Mouse (Mus musculus) limb, embryonic 12.5 days (tissue): Measurements from ENCODE around the gene Ddt. TPM values are rescaled to one million over a fixed set of nuclear protein-coding genes. Genes with fewer than 3 reads are reported as not detected.
"Not testable (repeated sequence)": the region's sequence is repeated elsewhere in the genome, so short reads cannot be mapped to it uniquely, and the experiment has no call there.

ENCODE experiments used
- ATAC-seq: fragments of 200-750 bp; cut with Nextera tagmentation; 2 replicates; pipeline ENCODE4 v1.8.0; 2017; ENCODE audit warnings: low read depth, moderate TSS enrichment; ENCODE audit not compliant: insufficient number of reproducible peaks, insufficient read depth, low FRiP score, low TSS enrichment
- H3K27ac ChIP-seq: fragments of 300-500 bp; sonication (generic); 2 replicates; pipeline ENCODE4 v1.5.1; 2016; ENCODE audit warnings: mild to moderate bottlenecking, moderate library complexity
- H3K27me3 ChIP-seq: fragments of 300-500 bp; sonication (generic); 2 replicates; pipeline ENCODE4 v1.6.1; 2016; ENCODE audit warnings: mild to moderate bottlenecking, moderate library complexity
- H3K36me3 ChIP-seq: fragments of 300-500 bp; sonication (generic); 2 replicates; pipeline ENCODE4 v1.6.1; 2016; ENCODE audit warnings: mild to moderate bottlenecking, moderate library complexity
- H3K4me1 ChIP-seq: fragments of 300-500 bp; sonication (generic); replicated peaks from 2 replicates; pipeline ENCODE4 v1.6.1; 2016
- H3K4me2 ChIP-seq: fragments of 300-500 bp; sonication (generic); 2 replicates; pipeline ENCODE4 v1.6.1; 2016; ENCODE audit warnings: mild to moderate bottlenecking, moderate library complexity
- H3K4me3 ChIP-seq: fragments of 300-500 bp; sonication (generic); replicated peaks from 2 replicates; pipeline ENCODE4 v1.5.1; 2016; ENCODE audit warnings: mild to moderate bottlenecking
- H3K9ac ChIP-seq: fragments of 300-500 bp; sonication (generic); replicated peaks from 2 replicates; pipeline ENCODE4 v1.6.1; 2016; ENCODE audit warnings: mild to moderate bottlenecking, moderate library complexity
- H3K9me3 ChIP-seq: fragments of 300-500 bp; sonication (generic); 2 replicates; pipeline ENCODE4 v1.6.1; 2016; ENCODE audit warnings: mild to moderate bottlenecking, moderate library complexity
- WGBS: fragments of 180-500 bp; shearing (Covaris S2); methylation state at CpG from one replicate; pipeline ENCODE4 v1.1.7; 2016; 5-methylcytosine and 5-hydroxymethylcytosine counted together
- polyA plus RNA-seq: library from polyadenylated mRNA; unstranded; fragments of >200 nt; fragmentation: Nextera tagmentation; extraction: Ambion mirVana; gene quantifications from 2 replicates; pipeline ENCODE4 v1.2.1, GENCODE M21; 2016

Gene Ddt
- polyA plus RNA-seq, 1 experiment from 2014 or later = 112 TPM

GRCm38 (mm10) chr10:75789081-75789735, 16.0 kb upstream of the Ddt start:
- WGBS = 77% methylated on average over 6 of the region's 6 CpGs
- H3K9me3 ChIP-seq = no peaks in the 10 kb centered on the region
- H3K4me1 ChIP-seq = no peaks in the 10 kb centered on the region; the same call in 1 of the 2 replicates
- H3K27ac ChIP-seq = no peak overlapping the region
- no peaks in the 10 kb centered on the region for H3K27me3 ChIP-seq
- no peaks in the 10 kb centered on the region for H3K36me3 ChIP-seq
- H3K4me2 ChIP-seq = no peak overlapping the region
- no peak overlapping the region for H3K9ac ChIP-seq
- ATAC-seq = no peak
- H3K4me3 ChIP-seq = no peak overlapping the region

- Histone ChIP-seq H3K4me2 (no peak overlapping the region), H3K9ac (no peak overlapping the region), H3K4me3 (no peak overlapping the region), H3K36me3 (no peaks in the 10 kb centered on the region), H3K4me1 (no peaks in the 10 kb centered on the region; the same call in 1 of the 2 replicates), H3K9me3 (no peaks in the 10 kb centered on the region), H3K27ac (no peak overlapping the region), H3K27me3 (no peaks in the 10 kb centered on the region)
- WGBS = 91% methylated on average over 8 of the region's 8 CpGs
- no peak for ATAC-seq
Measured at GRCm38 (mm10) chr10:75788277-75788676, 15.1 kb upstream of the Ddt start.

GRCm38 (mm10) chr10:75785442-75785841, 12.2 kb upstream of the Ddt start:
- no peak for ATAC-seq
- WGBS = 76% methylated on average over 1 of the region's 1 CpGs
- Histone ChIP-seq H3K27ac (no peak overlapping the region), H3K4me1 (no peaks in the 10 kb centered on the region), H3K9ac (no peak overlapping the region), H3K4me3 (no peak overlapping the region), H3K27me3 (no peaks in the 10 kb centered on the region), H3K9me3 (no peaks in the 10 kb centered on the region), H3K4me2 (no peak overlapping the region), H3K36me3 (no peaks in the 10 kb centered on the region)

GRCm38 (mm10) chr10:75780769-75781578, 7.8 kb upstream of the Ddt start, which contains the start of the genes Gm20441 and Gstt3:
Gene Gm20441, minus strand, starts transcription at chr10:75780954.
Gene Gstt3, minus strand, starts transcription at chr10:75781414.
- peaks cover 11% of the 10 kb centered on the region for H3K4me1 ChIP-seq
- ATAC-seq = peak; percentile 70
- no peaks in the 10 kb centered on the region for H3K9me3 ChIP-seq
- H3K9ac ChIP-seq = peak within 1 kb of the TSS; percentile 51
- H3K4me2 ChIP-seq = peak within 1 kb of the TSS; percentile 80
- no peak within 1 kb of the TSS for H3K27ac ChIP-seq
- peak within 1 kb of the TSS; percentile 48 for H3K4me3 ChIP-seq
- WGBS = 1% methylated on average over 28 of the region's 28 CpGs
- H3K27me3 ChIP-seq = peaks cover 19% of the 10 kb centered on the region; the same call in 1 of the 2 replicates
- H3K36me3 ChIP-seq = no peaks in the 10 kb centered on the region

- peaks cover 19% of the 10 kb centered on the region; the same call in 1 of the 2 replicates for H3K27me3 ChIP-seq
- no peaks in the 10 kb centered on the region for H3K36me3 ChIP-seq
- peaks cover 11% of the 10 kb centered on the region for H3K4me1 ChIP-seq
- H3K4me2 ChIP-seq = peak overlapping the region; percentile 80
- 32% methylated on average over 15 of the region's 15 CpGs for WGBS
- H3K9ac ChIP-seq = no peak overlapping the region
- no peak; the same call in 1 of the 2 replicates for ATAC-seq
- H3K9me3 ChIP-seq = no peaks in the 10 kb centered on the region
- no peak overlapping the region for H3K27ac ChIP-seq
- peak overlapping the region; percentile 48 for H3K4me3 ChIP-seq
Measured at GRCm38 (mm10) chr10:75779206-75780174, 6.3 kb upstream of the Ddt start.

GRCm38 (mm10) chr10:75777885-75778284, 4.7 kb upstream of the Ddt start:
- no peak for ATAC-seq
- H3K4me3 ChIP-seq = no peak overlapping the region
- no peak overlapping the region for H3K4me2 ChIP-seq
- no peaks in the 10 kb centered on the region for H3K9me3 ChIP-seq
- H3K27ac ChIP-seq = no peak overlapping the region
- WGBS = 73% methylated on average over 2 of the region's 2 CpGs
- no peaks in the 10 kb centered on the region for H3K36me3 ChIP-seq
- peaks cover 11% of the 10 kb centered on the region for H3K4me1 ChIP-seq
- H3K9ac ChIP-seq = no peak overlapping the region
- peaks cover 19% of the 10 kb centered on the region; the same call in 1 of the 2 replicates for H3K27me3 ChIP-seq

GRCm38 (mm10) chr10:75776562-75776961, 3.3 kb upstream of the Ddt start:
- H3K36me3 ChIP-seq = no peaks in the 10 kb centered on the region; the same call in 1 of the 2 replicates
- H3K9ac ChIP-seq = no peak overlapping the region
- WGBS = 81% methylated on average over 6 of the region's 6 CpGs
- H3K4me3 ChIP-seq = no peak overlapping the region
- H3K4me2 ChIP-seq = no peak overlapping the region
- H3K27ac ChIP-seq = no peak overlapping the region
- ATAC-seq = no peak
- no peaks in the 10 kb centered on the region for H3K9me3 ChIP-seq
- H3K27me3 ChIP-seq = peaks cover 19% of the 10 kb centered on the region; the same call in 1 of the 2 replicates
- peaks cover 18% of the 10 kb centered on the region for H3K4me1 ChIP-seq

GRCm38 (mm10) chr10:75774587-75774986, 1.4 kb upstream of the Ddt start:
- no peaks in the 10 kb centered on the region; the same call in 1 of the 2 replicates for H3K36me3 ChIP-seq
- no peak overlapping the region for H3K9ac ChIP-seq
- H3K4me2 ChIP-seq = no peak overlapping the region
- H3K27ac ChIP-seq = no peak overlapping the region
- H3K4me1 ChIP-seq = peaks cover 11% of the 10 kb centered on the region
- 88% methylated on average over 9 of the region's 9 CpGs for WGBS
- no peaks in the 10 kb centered on the region for H3K9me3 ChIP-seq
- peaks cover 13% of the 10 kb centered on the region; the same call in 1 of the 2 replicates for H3K27me3 ChIP-seq
- no peak overlapping the region for H3K4me3 ChIP-seq
- ATAC-seq = no peak

GRCm38 (mm10) chr10:75774102-75774501, 888 bp upstream of the Ddt start:
- WGBS = 88% methylated on average over 5 of the region's 5 CpGs
- Histone ChIP-seq H3K9me3 (no peaks in the 10 kb centered on the region), H3K4me2 (no peak overlapping the region)

GRCm38 (mm10) chr10:75767756-75768155, 5.5 kb downstream of the Ddt start:
- H3K27ac ChIP-seq, H3K4me2 ChIP-seq, ATAC-seq, H3K9ac ChIP-seq, H3K36me3 ChIP-seq, H3K9me3 ChIP-seq, H3K27me3 ChIP-seq, H3K4me3 ChIP-seq: not testable (repeated sequence)
- H3K4me1 ChIP-seq = peaks cover 17% of the 10 kb centered on the region
- 40% methylated on average over 5 of the region's 5 CpGs for WGBS

More at GRCm38 (mm10) chr10:75774102-75774501, 888 bp upstream of the Ddt start:
- ATAC-seq = no peak
- peaks cover 7% of the 10 kb centered on the region; the same call in 1 of the 2 replicates for H3K4me1 ChIP-seq
- no peaks in the 10 kb centered on the region; the same call in 1 of the 2 replicates for H3K36me3 ChIP-seq
- no peak overlapping the region for H3K27ac ChIP-seq
- H3K4me3 ChIP-seq = no peak overlapping the region
- H3K9ac ChIP-seq = no peak overlapping the region
- H3K27me3 ChIP-seq = peaks cover 12% of the 10 kb centered on the region; the same call in 1 of the 2 replicates
